Mouse (Mus musculus): ENCODE results near the gene Nup188. TPM values are rescaled to one million over a fixed set of nuclear protein-coding genes. Genes with fewer than 3 reads are reported as not detected.

Gene Nup188
- 42.3 and 47.0 TPM in 2 replicates for polyA plus RNA-seq (2016; fragmentation: Nextera tagmentation; extraction: Ambion mirVana)

- H3K4me1 ChIP-seq: peaks cover 22% of the 10 kb centered on the region
- H3K4me3 ChIP-seq (replicated peaks): peak within 1 kb of the TSS; percentile 96
- WGBS: under 1% methylated on average over 67 of the region's 68 CpGs
- no peaks in the 10 kb centered on the region for H3K27me3 ChIP-seq
- H3K4me2 ChIP-seq: peak within 1 kb of the TSS; percentile 99
- ATAC-seq (ENCODE audit: low FRiP score): peak; percentile 98
- peak within 1 kb of the TSS; percentile 90 for H3K9ac ChIP-seq
- H3K9me3 ChIP-seq: no peaks in the 10 kb centered on the region
- H3K27ac ChIP-seq: peak within 1 kb of the TSS; percentile 75
- H3K36me3 ChIP-seq (replicated peaks): peaks cover 9% of the 10 kb centered on the region
These were observed at the start of gene Nup188, which contains the start of gene Dolk for GRCm38 (mm10) chr2:30286192-30287026. Nup188 (plus strand) TSS chr2:30286397. Dolk (minus strand) TSS chr2:30286334.

- Histone ChIP-seq H3K36me3 (replicated peaks) (peaks cover 19% of the 10 kb centered on the region), H3K27me3 (no peaks in the 10 kb centered on the region), H3K4me2 (peak overlapping the region; percentile 74), H3K27ac (peak overlapping the region; percentile 70), H3K4me3 (replicated peaks) (peak overlapping the region; percentile 81), H3K9ac (peak overlapping the region; percentile 72), H3K9me3 (no peaks in the 10 kb centered on the region), H3K4me1 (peaks cover 29% of the 10 kb centered on the region)
- ATAC-seq (ENCODE audit: low FRiP score): peak; percentile 10; the same call in 1 of the 2 replicates
- WGBS: 5% methylated on average over 18 of the region's 18 CpGs
These were observed 49.6 kb upstream of the Nup188 start for GRCm38 (mm10) chr2:30236426-30237198.

GRCm38 (mm10) chr2:30237199-30237880 lies 48.9 kb upstream of the Nup188 start, which contains the start of gene Lrrc8a:
Lrrc8a (plus strand) TSS chr2:30237715.
- Histone ChIP-seq H3K27me3 (no peaks in the 10 kb centered on the region), H3K36me3 (replicated peaks) (peaks cover 26% of the 10 kb centered on the region), H3K27ac (peak within 1 kb of the TSS; percentile 92), H3K4me1 (peaks cover 32% of the 10 kb centered on the region), H3K9me3 (no peaks in the 10 kb centered on the region), H3K4me3 (replicated peaks) (peak within 1 kb of the TSS; percentile 81), H3K9ac (peak within 1 kb of the TSS; percentile 90), H3K4me2 (peak within 1 kb of the TSS; percentile 83)
- ATAC-seq (ENCODE audit: low FRiP score): peak; percentile 99
- under 1% methylated on average over 67 of the region's 67 CpGs for WGBS

GRCm38 (mm10) chr2:30237881-30238280 lies 48.3 kb upstream of the Nup188 start:
- H3K4me1 ChIP-seq: peaks cover 37% of the 10 kb centered on the region
- 0% methylated on average over 29 of the region's 42 CpGs for WGBS
- H3K27me3 ChIP-seq: no peaks in the 10 kb centered on the region
- peak; percentile 91 for ATAC-seq (ENCODE audit: low FRiP score)
- peak overlapping the region; percentile 83 for H3K4me2 ChIP-seq
- peak overlapping the region; percentile 81 for H3K4me3 ChIP-seq (replicated peaks)
- H3K9ac ChIP-seq: peak overlapping the region; percentile 90
- H3K9me3 ChIP-seq: no peaks in the 10 kb centered on the region
- peaks cover 31% of the 10 kb centered on the region for H3K36me3 ChIP-seq (replicated peaks)
- H3K27ac ChIP-seq: peak overlapping the region; percentile 92

DNA sequence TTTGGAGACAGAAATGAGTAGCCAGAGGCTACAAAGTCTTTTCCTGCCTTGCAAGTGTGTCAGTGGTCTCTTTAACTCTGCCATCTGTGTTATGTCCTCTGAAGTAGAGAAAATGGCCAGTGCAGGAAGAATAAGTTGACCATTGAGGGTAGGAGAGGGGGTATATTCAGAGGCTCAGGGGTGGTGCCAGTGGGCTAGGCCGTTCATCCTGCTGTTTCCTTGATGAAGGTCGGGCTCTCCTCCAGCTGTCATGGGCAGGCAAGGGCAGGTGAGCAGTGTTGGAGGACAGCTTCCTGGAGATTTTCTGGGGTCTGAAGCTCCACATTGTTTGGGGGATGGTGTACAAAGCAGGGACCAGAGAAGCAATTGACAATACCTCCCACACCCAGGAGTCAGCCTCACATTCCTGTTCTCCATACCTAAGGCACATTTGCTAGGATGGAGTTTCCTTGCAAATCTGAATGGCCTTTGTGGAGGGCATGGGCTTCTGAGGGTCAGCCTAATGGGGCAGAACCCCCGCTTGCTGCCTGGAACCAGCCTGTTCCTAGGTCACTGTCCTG lies 47.2 kb upstream of the Nup188 start:
- WGBS: 75% methylated on average over 3 of the region's 3 CpGs
- Histone ChIP-seq H3K4me1 (peaks cover 37% of the 10 kb centered on the region), H3K9ac (peak overlapping the region; percentile 90), H3K4me3 (replicated peaks) (peak overlapping the region; percentile 81), H3K27ac (no peak overlapping the region), H3K36me3 (replicated peaks) (peaks cover 42% of the 10 kb centered on the region), H3K9me3 (no peaks in the 10 kb centered on the region), H3K27me3 (no peaks in the 10 kb centered on the region), H3K4me2 (peak overlapping the region; percentile 83)
- no peak for ATAC-seq (ENCODE audit: low FRiP score)

GRCm38 (mm10) chr2:30239777-30240176 lies 46.4 kb upstream of the Nup188 start:
- no peak overlapping the region for H3K9ac ChIP-seq
- no peaks in the 10 kb centered on the region for H3K9me3 ChIP-seq
- 93% methylated on average over 4 of the region's 4 CpGs for WGBS
- peaks cover 50% of the 10 kb centered on the region for H3K36me3 ChIP-seq (replicated peaks)
- no peaks in the 10 kb centered on the region for H3K27me3 ChIP-seq
- no peak overlapping the region for H3K27ac ChIP-seq
- no peak overlapping the region for H3K4me3 ChIP-seq (replicated peaks)
- peaks cover 37% of the 10 kb centered on the region for H3K4me1 ChIP-seq
- no peak for ATAC-seq (ENCODE audit: low FRiP score)
- H3K4me2 ChIP-seq: peak overlapping the region; percentile 83; the same call in 1 of the 2 replicates

- Histone ChIP-seq H3K4me2 (peak within 1 kb of the TSS; percentile 83), H3K9me3 (no peaks in the 10 kb centered on the region), H3K36me3 (replicated peaks) (peaks cover 55% of the 10 kb centered on the region), H3K4me3 (replicated peaks) (peak within 1 kb of the TSS; percentile 81; the same call in 1 of the 2 replicates), H3K27me3 (no peaks in the 10 kb centered on the region), H3K4me1 (peaks cover 37% of the 10 kb centered on the region), H3K9ac (no peak within 1 kb of the TSS), H3K27ac (no peak within 1 kb of the TSS)
- WGBS: 83% methylated on average over 2 of the region's 2 CpGs
- no peak for ATAC-seq (ENCODE audit: low FRiP score)
These were observed 45.9 kb upstream of the Nup188 start, which contains the start of gene Gm28035 for GRCm38 (mm10) chr2:30240267-30240666. Gm28035 (plus strand) TSS chr2:30240567.

- H3K9ac ChIP-seq: no peak overlapping the region; the same call in 1 of the 2 replicates
- ATAC-seq (ENCODE audit: low FRiP score): no peak
- no peaks in the 10 kb centered on the region for H3K9me3 ChIP-seq
- WGBS: 64% methylated on average over 4 of the region's 4 CpGs
- no peak overlapping the region for H3K4me3 ChIP-seq (replicated peaks)
- no peaks in the 10 kb centered on the region for H3K27me3 ChIP-seq
- peaks cover 30% of the 10 kb centered on the region for H3K4me1 ChIP-seq
- no peak overlapping the region for H3K4me2 ChIP-seq
- peak overlapping the region; percentile 26; the same call in 1 of the 2 replicates for H3K27ac ChIP-seq
- H3K36me3 ChIP-seq (replicated peaks): peaks cover 55% of the 10 kb centered on the region
These were observed 43.7 kb upstream of the Nup188 start for GRCm38 (mm10) chr2:30242509-30242908.

DNA sequence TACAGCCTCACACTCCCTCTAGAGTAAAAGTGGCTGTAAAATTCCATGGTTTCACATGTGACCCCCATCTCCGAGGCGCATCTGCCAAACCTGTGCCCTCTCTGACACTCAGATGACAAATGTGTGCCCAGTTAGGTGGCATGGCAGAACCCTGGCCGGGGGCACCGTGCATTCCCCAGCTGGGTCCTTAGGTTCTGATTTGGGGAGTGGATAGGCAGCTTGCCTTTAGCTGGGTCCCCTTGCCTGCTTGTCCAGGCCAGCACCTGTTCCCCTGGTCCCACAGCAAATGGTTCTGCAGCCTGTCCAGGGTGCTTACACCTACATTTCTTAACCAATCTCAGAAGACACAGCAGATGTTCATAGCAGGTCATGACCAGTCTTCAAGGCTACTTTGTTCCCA lies 42.8 kb upstream of the Nup188 start:
- H3K9ac ChIP-seq: no peak overlapping the region
- peaks cover 29% of the 10 kb centered on the region for H3K4me1 ChIP-seq
- WGBS: 96% methylated on average over 4 of the region's 4 CpGs
- H3K4me3 ChIP-seq (replicated peaks): no peak overlapping the region
- H3K4me2 ChIP-seq: no peak overlapping the region
- no peaks in the 10 kb centered on the region for H3K27me3 ChIP-seq
- peaks cover 60% of the 10 kb centered on the region for H3K36me3 ChIP-seq (replicated peaks)
- no peak for ATAC-seq (ENCODE audit: low FRiP score)
- H3K9me3 ChIP-seq: no peaks in the 10 kb centered on the region
- H3K27ac ChIP-seq: no peak overlapping the region

- H3K4me2 ChIP-seq: no peak overlapping the region
- no peaks in the 10 kb centered on the region for H3K9me3 ChIP-seq
- H3K27ac ChIP-seq: no peak overlapping the region
- H3K9ac ChIP-seq: no peak overlapping the region
- peaks cover 73% of the 10 kb centered on the region for H3K36me3 ChIP-seq (replicated peaks)
- no peaks in the 10 kb centered on the region for H3K27me3 ChIP-seq
- H3K4me1 ChIP-seq: peaks cover 16% of the 10 kb centered on the region
- WGBS: 81% methylated on average over 7 of the region's 7 CpGs
- no peak overlapping the region for H3K4me3 ChIP-seq (replicated peaks)
- ATAC-seq (ENCODE audit: low FRiP score): no peak
These were observed 41.5 kb upstream of the Nup188 start for GRCm38 (mm10) chr2:30244595-30245178.

GRCm38 (mm10) chr2:30247036-30247435 lies 39.2 kb upstream of the Nup188 start:
- Histone ChIP-seq H3K27me3 (no peaks in the 10 kb centered on the region), H3K4me2 (no peak overlapping the region), H3K4me3 (replicated peaks) (no peak overlapping the region), H3K27ac (no peak overlapping the region), H3K4me1 (peaks cover 9% of the 10 kb centered on the region), H3K9me3 (no peaks in the 10 kb centered on the region), H3K9ac (no peak overlapping the region), H3K36me3 (replicated peaks) (peaks cover 70% of the 10 kb centered on the region)
- WGBS: 91% methylated on average over 5 of the region's 5 CpGs
- ATAC-seq (ENCODE audit: low FRiP score): no peak

Data from forebrain, embryonic 12.5 days (tissue).